In the genomic region with DNA sequence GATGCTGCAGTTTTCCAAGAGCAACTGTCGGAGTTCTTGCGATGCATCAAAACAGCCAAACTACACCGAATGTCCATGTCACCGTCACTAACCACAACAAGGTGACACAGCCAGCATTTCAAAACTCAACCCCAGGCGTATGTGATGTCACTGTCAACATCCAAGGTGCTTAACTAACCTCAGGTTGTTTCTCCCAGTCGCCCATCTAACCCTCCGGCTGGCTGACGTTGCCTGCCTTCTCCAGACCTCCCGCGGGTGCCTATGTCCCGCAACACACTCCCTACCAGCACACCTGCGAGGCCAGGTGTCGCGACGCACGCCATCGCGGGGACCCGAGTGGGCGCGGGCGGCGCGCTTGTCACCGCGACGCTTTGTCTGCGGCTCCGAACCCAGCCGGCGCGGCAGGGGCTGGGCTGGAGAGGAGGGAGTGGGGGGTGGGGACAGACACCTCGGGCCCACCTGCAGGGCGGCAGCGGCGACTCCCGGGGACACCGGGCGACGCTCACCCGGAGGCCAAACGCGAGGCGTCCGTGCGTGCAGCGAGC, we compare ENCODE assay signal across 8 mouse cellular contexts. TPM values are rescaled to one million over a fixed set of nuclear protein-coding genes. Genes with fewer than 3 reads are reported as not detected.
DNase-seq lines count a peak whose midpoint lies in the region; ATAC-seq and TF ChIP-seq lines count a peak whose summit lies in the region.

No protein-coding gene starts in this region.

- no peaks in the 10 kb centered on the region for H3K9me3 ChIP-seq in midbrain, embryonic 12.5 days

- H3K4me2 ChIP-seq in midbrain, embryonic 12.5 days (replicated peaks), result peak overlapping the region; percentile 63

- H3K36me3 ChIP-seq in midbrain, embryonic 12.5 days, result no peaks in the 10 kb centered on the region

- H3K27ac ChIP-seq in cerebellum, adult 2 months (ENCODE audit: insufficient read depth, low read length), result peak overlapping the region; percentile 86
- H3K27ac ChIP-seq in midbrain, embryonic 12.5 days (replicated peaks), result peak overlapping the region; percentile 100

- no peaks in the 10 kb centered on the region for H3K27me3 ChIP-seq in cerebellum, adult 2 months (ENCODE audit: control insufficient read depth, insufficient read depth, low read length)
- no peaks in the 10 kb centered on the region for H3K27me3 ChIP-seq in midbrain, embryonic 12.5 days

- peak overlapping the region; percentile 91 for H3K4me3 ChIP-seq in cerebellum, adult 2 months (replicated peaks; ENCODE audit: insufficient read depth, low read depth, low read length)
- H3K4me3 ChIP-seq in midbrain, embryonic 12.5 days, result peak overlapping the region; percentile 98

- TF ChIP-seq CTCF in cerebellum, adult 2 months (IDR thresholded peaks at IDR 0.05; ENCODE audit: borderline replicate concordance, insufficient read depth, low read depth, low read length), result no peak

- peaks cover 12% of the 10 kb centered on the region; the same call in 1 of the 2 replicates for H3K4me1 ChIP-seq in cerebellum, adult 2 months (ENCODE audit: control insufficient read depth, insufficient read depth, low read length)
- H3K4me1 ChIP-seq in midbrain, embryonic 12.5 days, result peaks cover 37% of the 10 kb centered on the region

- peak overlapping the region; percentile 98 for H3K9ac ChIP-seq in midbrain, embryonic 12.5 days (replicated peaks)

- TF ChIP-seq POLR2A in cerebellum, adult 2 months (IDR thresholded peaks at IDR 0.05; ENCODE audit: borderline replicate concordance, insufficient read depth, low read length), result 0 out of 2 replicates have a peak, but pooled peaks have one; percentile 19

- peak; percentile 40 for ATAC-seq in frontal cortex, adult (ENCODE audit: low TSS enrichment)
- peak; percentile 34 for ATAC-seq in midbrain, embryonic 12.5 days (ENCODE audit: low FRiP score, low read depth)

- DNase-seq in layer of hippocampus, adult 11-12 months (ENCODE audit: low spot score), result peak; percentile 21
- DNase-seq in layer of hippocampus, adult 9-10 months (ENCODE audit: low spot score), result no peak
- peak in 1 of 2 experiments; percentile 71 for DNase-seq in cerebellum, adult 2 months
- DNase-seq in layer of hippocampus, postnatal 25 days (ENCODE audit: extremely low spot score in 1 of 2, low spot score in 1 of 2), result peak; percentile 20 to 39
- no peak for DNase-seq in spleen, adult 12 weeks (ENCODE audit: low spot score)
- DNase-seq in adrenal gland, postnatal 14 days, result no peak

- under 1% methylated on average over 47 of the region's 47 CpGs for WGBS in cerebellum, adult 2 months
- WGBS in midbrain, embryonic 12.5 days, result 1% methylated on average over 46 of the region's 47 CpGs

RNA-seq across cellular contexts. Expression of a gene that starts 0.7 kb away (rescaled TPM):
- polyA plus RNA-seq in cerebellum, adult 2 months (2012; rRNA removed), result 81.0 and 82.4 TPM in 2 replicates
- 100 to 1,000 TPM; 104 to 113 TPM for total RNA-seq in layer of hippocampus, postnatal 25 days (2021)
- 60.3 and 69.7 TPM in 2 replicates for polyA plus RNA-seq in midbrain, embryonic 12.5 days (2016; fragmentation: Nextera tagmentation; extraction: Ambion mirVana)
- 19.5 and 21.6 TPM in 2 replicates for total RNA-seq in adrenal gland, postnatal 14 days (2021)

Comparison
In these comparisons a context has a peak if more than half of its experiments do, and no peak if none do; other contexts are left out.
1. DNase-seq: peak in layer of hippocampus, adult 11-12 months (single experiment) and layer of hippocampus, postnatal 25 days (2 of 2); none in layer of hippocampus, adult 9-10 months (single experiment), spleen, adult 12 weeks (single experiment) and adrenal gland, postnatal 14 days (single experiment).